In the genomic region with DNA sequence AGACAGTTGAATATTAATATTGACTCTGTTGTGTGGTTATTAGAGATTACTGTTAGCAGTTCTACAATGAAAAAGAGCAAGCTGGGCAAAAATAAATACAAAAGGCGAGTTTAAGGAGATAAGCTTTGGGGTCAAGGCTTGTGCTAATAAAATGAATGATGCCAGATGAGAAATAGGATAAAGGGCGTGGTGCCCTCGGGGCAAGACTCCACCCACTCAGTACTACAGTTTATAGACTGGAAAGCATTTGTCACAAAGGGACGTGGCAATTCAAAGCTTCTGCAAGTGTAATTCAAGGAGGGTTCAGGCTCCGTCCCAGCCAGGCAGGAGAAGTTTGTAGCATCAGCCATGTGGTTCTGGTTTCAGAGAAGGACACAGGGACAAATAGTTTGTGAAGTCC, we compare ENCODE assay signal across 16 mouse cellular contexts.
"Had no signal": no experiment of that assay in that cellular context is flagged by ENCODE, and none has a peak within 500 bp of the region (broad histone marks: within the 10 kb centered on the region; RNA-seq: fewer than 3 reads in every experiment).

No protein-coding gene starts in this region.

- H3K4me2 ChIP-seq: lung, embryonic 15.5 days; midbrain, embryonic 11.5 days; midbrain, embryonic 13.5 days; midbrain, embryonic 15.5 days; neural tube, embryonic 12.5 days; stomach, embryonic 15.5 days had no signal

- H3K36me3 ChIP-seq: lung, embryonic 15.5 days; midbrain, embryonic 13.5 days; midbrain, embryonic 15.5 days; neural tube, embryonic 12.5 days; stomach, embryonic 15.5 days had no signal

- H3K9me3 ChIP-seq: lung, embryonic 15.5 days; midbrain, embryonic 13.5 days; midbrain, embryonic 15.5 days; neural tube, embryonic 12.5 days; stomach, embryonic 15.5 days had no signal

- H3K27ac ChIP-seq: lung, embryonic 15.5 days; macrophage; midbrain, embryonic 13.5 days; midbrain, embryonic 15.5 days; neural tube, embryonic 12.5 days; stomach, embryonic 15.5 days; stomach, postnatal 0 days had no signal

- H3K27me3 ChIP-seq: lung, embryonic 15.5 days; megakaryocyte, embryonic 14.5 days; midbrain, embryonic 13.5 days; midbrain, embryonic 15.5 days; neural tube, embryonic 12.5 days; stomach, embryonic 15.5 days had no signal

- DNase-seq: lung, postnatal 14 days; lung, postnatal 36 days; right cerebral cortex, postnatal 14 days; thymus, adult 2 months; thymus, postnatal 25 days; thymus, postnatal 4 days had no signal

- H3K4me1 ChIP-seq: lung, embryonic 15.5 days; megakaryocyte, embryonic 14.5 days; midbrain, embryonic 13.5 days; midbrain, embryonic 15.5 days; neural tube, embryonic 12.5 days; stomach, embryonic 15.5 days had no signal

- H3K9ac ChIP-seq: lung, embryonic 15.5 days; midbrain, embryonic 13.5 days; midbrain, embryonic 15.5 days; neural tube, embryonic 12.5 days; stomach, embryonic 15.5 days had no signal

- H3K4me3 ChIP-seq: lung, embryonic 15.5 days; megakaryocyte, embryonic 14.5 days; midbrain, embryonic 13.5 days; midbrain, embryonic 15.5 days; neural tube, embryonic 12.5 days; stomach, embryonic 15.5 days had no signal

- ATAC-seq: lung, postnatal 0 days; midbrain, embryonic 13.5 days; midbrain, embryonic 15.5 days had no signal
